Mouse (Mus musculus) heart, adult 2 months (tissue): ENCODE results near the gene Mup8. TPM values are rescaled to one million over a fixed set of nuclear protein-coding genes. Genes with fewer than 3 reads are reported as not detected.
"Not testable (repeated sequence)": the region's sequence is repeated elsewhere in the genome, so short reads cannot be mapped to it uniquely, and the experiment has no call there.

Experiments used
- DNase-seq, 2 experiments: peaks; one replicate each; pipeline ENCODE4 v3.0.0; 2021
- H3K27ac ChIP-seq: fragments of 200-600 bp; 2 replicates; pipeline ENCODE4 v1.8.1; 2022
- H3K27me3 ChIP-seq: fragments of 200-500 bp; 2 replicates; pipeline ENCODE4 v1.6.1; 2012; ENCODE audit warnings: mild to moderate bottlenecking, low read length, inconsistent platforms, mixed read lengths; ENCODE audit not compliant: control insufficient read depth, insufficient read depth
- H3K36me3 ChIP-seq: fragments of 200-500 bp; 2 replicates; pipeline ENCODE4 v1.6.1; 2012; ENCODE audit warnings: low read length, inconsistent platforms; ENCODE audit not compliant: control insufficient read depth, insufficient read depth
- H3K4me1 ChIP-seq: fragments of 200-500 bp; 2 replicates; pipeline ENCODE4 v1.6.1; 2011; ENCODE audit warnings: low read length; ENCODE audit not compliant: control insufficient read depth, insufficient read depth
- H3K4me3 ChIP-seq: fragments of 200-600 bp; 2 replicates; pipeline ENCODE4 v1.8.1; 2022
- H3K79me2 ChIP-seq: fragments of 200-500 bp; replicated peaks from 2 replicates; pipeline ENCODE4 v1.6.1; 2012; ENCODE audit warnings: mild to moderate bottlenecking, inconsistent platforms, low read length, moderate library complexity, mixed read lengths; ENCODE audit not compliant: control insufficient read depth, insufficient read depth
- H3K9ac ChIP-seq: fragments of 200-500 bp; 2 replicates; pipeline ENCODE4 v1.6.1; 2012; ENCODE audit warnings: low read depth, mild to moderate bottlenecking, control low read depth, inconsistent platforms, low read length, mixed read lengths
- WGBS: fragments of 180-500 bp; shearing (Covaris S2); methylation state at CpG from one replicate; pipeline ENCODE4 v1.1.7; 2018; 5-methylcytosine and 5-hydroxymethylcytosine counted together
- intact Hi-C: fragments of 180-260 bp; cut with DNase I; formaldehyde crosslinking; loops from one replicate; pipeline ENCODE4 v1.15.1; 2025
- long read RNA-seq: library from polyadenylated mRNA; stranded (forward); transcript quantifications from one replicate; pipeline ENCODE4 v2.0.0, GENCODE M21; 2021
- polyA plus RNA-seq: library from polyadenylated mRNA; depleted of rRNA; stranded (reverse); fragments of >200 nt; gene quantifications from 2 replicates; pipeline ENCODE4 v1.2.3, GENCODE M21; 2012; rRNA removed
- total RNA-seq, 2 experiments: library from RNA; stranded (reverse); gene quantifications; 2 replicates each; pipeline ENCODE4 v1.2.3; 2021

Mup8 gene
- not detected for total RNA-seq
- polyA plus RNA-seq, result not detected in 2 replicates
- long read RNA-seq, result 0 reads

DNA sequence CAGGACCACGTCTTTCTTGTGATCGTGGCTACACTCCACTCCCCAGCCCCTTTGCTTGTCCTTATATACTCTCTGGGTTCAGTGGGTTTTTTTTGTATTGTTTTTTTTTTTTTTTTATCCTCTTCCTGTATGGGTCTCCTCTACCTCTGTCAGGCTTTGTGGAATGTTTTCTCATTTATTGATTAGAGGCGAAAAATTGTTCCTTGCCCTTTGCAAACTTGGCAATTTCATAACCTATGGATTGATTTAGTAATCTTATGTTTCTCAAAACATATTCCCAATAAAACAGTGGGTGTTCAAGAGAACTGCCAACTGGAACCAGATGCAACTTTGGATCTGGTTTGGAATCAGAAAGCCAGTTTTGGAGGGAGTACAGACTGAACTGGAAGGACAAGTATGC lies at the start of gene Mup8:
Mup8 (minus strand) TSS at position 101 of the 400 bp plus-strand sequence.
- whole genome bisulfite sequencing, result 69% methylated on average over 3 of the region's 3 CpGs
- H3K27ac ChIP-seq, H3K79me2 ChIP-seq, H3K4me3 ChIP-seq, intact Hi-C loops, H3K27me3 ChIP-seq, DNase-seq, H3K36me3 ChIP-seq, H3K9ac ChIP-seq, H3K4me1 ChIP-seq: not testable (repeated sequence)

DNA sequence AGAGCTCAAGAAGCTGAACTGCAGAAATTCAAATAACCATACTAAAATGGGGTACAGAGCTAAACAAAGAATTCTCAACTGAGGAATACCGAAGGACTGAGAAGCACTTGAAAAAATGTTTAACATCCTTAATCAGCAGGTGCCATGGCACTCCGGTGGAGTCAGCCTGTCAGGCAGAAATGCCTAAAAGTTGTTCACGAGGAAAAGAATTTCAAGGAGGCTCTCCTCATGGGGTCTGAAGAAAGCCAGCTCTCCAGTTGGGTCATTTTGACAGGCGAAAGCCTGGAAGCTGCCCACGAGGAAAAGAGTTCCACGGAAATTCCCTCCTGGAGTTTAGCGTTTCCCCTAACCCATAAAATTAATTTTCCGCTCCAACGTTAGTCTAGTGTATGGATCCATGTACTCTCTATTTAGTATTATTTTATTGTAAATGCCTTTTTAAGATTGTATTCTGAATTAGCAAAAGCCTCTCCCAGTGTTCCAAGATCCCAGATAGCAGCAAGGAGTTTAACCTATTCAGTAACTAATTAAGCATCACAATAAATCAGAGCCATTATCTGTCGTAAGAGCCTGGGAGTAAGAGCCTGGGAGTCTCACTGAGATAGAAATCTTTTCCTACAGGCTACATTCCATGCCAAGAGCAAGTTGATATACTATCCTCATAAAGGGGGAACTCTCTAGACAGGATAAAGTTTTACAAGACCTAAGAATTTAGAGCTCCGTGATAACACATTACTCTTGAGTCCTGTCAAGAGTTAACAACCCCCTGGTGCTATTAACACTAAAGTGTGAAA lies 43.8 kb upstream of the Mup8 start:
- intact Hi-C loops, H3K4me3 ChIP-seq, H3K36me3 ChIP-seq, H3K9ac ChIP-seq, H3K4me1 ChIP-seq, H3K27ac ChIP-seq, H3K79me2 ChIP-seq, DNase-seq, H3K27me3 ChIP-seq: not testable (repeated sequence)
- WGBS, result 74% methylated on average over 11 of the region's 11 CpGs

DNA sequence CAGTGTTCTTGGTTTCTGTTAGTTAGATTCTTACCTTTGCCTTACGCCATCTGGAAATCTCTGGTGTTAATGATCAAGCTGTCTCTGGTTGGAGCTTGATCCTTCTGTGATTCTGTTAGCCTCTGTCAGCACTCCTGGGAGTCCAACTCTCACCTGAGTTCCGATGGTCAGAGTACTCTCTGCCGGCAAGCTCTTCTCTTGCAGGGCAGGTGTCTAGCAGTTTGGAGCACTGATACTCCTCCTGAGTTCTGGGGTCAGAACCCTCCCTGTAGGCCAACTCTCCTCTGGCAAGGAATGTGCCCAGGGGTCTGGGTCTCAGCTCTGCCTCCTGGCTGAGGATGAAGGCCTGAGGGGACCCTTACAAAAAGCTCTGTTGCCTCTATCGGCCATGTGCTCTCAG lies 40.3 kb upstream of the Mup8 start:
- DNase-seq, H3K36me3 ChIP-seq, H3K79me2 ChIP-seq, H3K9ac ChIP-seq, H3K27me3 ChIP-seq, H3K27ac ChIP-seq, intact Hi-C loops, H3K4me1 ChIP-seq, H3K4me3 ChIP-seq: not testable (repeated sequence)
- 94% methylated on average over 3 of the region's 4 CpGs for WGBS

Other genes starting within 250 kb of the Mup8 start
- not detected for gene Mup7, start 152.1 kb downstream of the Mup8 start, total RNA-seq
- gene Mup7, start 152.1 kb downstream of the Mup8 start, polyA plus RNA-seq, result not detected in 2 replicates
- not detected for gene Mup2, start 68.3 kb downstream of the Mup8 start, total RNA-seq
- gene Mup2, start 68.3 kb downstream of the Mup8 start, polyA plus RNA-seq, result not detected in 2 replicates
- not detected for gene Mup9, start 199.4 kb upstream of the Mup8 start, total RNA-seq
- not detected in 2 replicates for gene Mup9, start 199.4 kb upstream of the Mup8 start, polyA plus RNA-seq